Mouse (Mus musculus) erythroblast, embryonic 14.5 days (primary cell): ENCODE data around the gene Tbxas1. TPM values are rescaled to one million over a fixed set of nuclear protein-coding genes. Genes with fewer than 3 reads are reported as not detected.

Source experiments
- H3K27me3 ChIP-seq: 2 replicates; pipeline ENCODE4 v1.6.1; 2012; ENCODE audit warnings: inconsistent platforms; ENCODE audit not compliant: control insufficient read depth
- H3K36me3 ChIP-seq: 2 replicates; pipeline ENCODE4 v1.6.1; 2012; ENCODE audit warnings: mild to moderate bottlenecking, inconsistent platforms; ENCODE audit not compliant: control insufficient read depth
- H3K4me1 ChIP-seq: 2 replicates; pipeline ENCODE4 v1.6.1; 2012; ENCODE audit warnings: inconsistent platforms; ENCODE audit not compliant: control insufficient read depth
- H3K4me3 ChIP-seq: replicated peaks from 2 replicates; pipeline ENCODE3; 2012; ENCODE audit warnings: moderate library complexity, mild to moderate bottlenecking, inconsistent platforms
- H3K9me3 ChIP-seq: 2 replicates; pipeline ENCODE4 v1.6.1; 2012; ENCODE audit warnings: low read length, inconsistent platforms, mixed read lengths; ENCODE audit not compliant: control insufficient read depth
- GATA1 ChIP-seq: IDR thresholded peaks from 2 replicates; pipeline ENCODE4 v1.6.1; 2012; ENCODE audit warnings: low read length, inconsistent platforms, mixed read lengths
- TAL1 ChIP-seq: IDR thresholded peaks from 3 replicates; pipeline ENCODE4 v1.6.1; 2012; ENCODE audit warnings: low read length, inconsistent platforms, mixed read lengths
- polyA plus RNA-seq: library from polyadenylated mRNA; stranded (reverse); fragments of >175 nt; gene quantifications from 2 replicates; pipeline ENCODE4 v1.2.3, GENCODE M21; 2012

Tbxas1 gene
- polyA plus RNA-seq, 1 experiment, result 0.19 TPM

DNA sequence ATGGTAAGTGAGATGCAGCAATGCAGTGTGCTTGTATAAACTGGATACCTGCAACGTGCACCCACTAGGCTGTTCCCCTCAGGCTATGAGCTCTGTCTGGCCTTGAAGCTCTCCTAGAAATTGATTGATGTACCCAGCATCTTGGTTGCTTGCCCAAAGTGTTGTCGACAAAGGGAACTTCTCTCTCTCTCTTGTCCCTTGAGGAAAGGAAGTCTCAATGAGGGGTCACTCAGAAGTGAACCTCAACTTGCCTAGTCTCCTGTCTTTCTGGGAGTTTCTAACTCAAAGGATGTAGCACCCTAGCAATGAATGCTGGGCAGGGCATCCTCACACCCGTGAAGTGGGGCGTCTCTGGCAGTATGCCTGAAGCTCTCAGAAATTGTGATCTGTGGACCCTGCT is 161.0 kb downstream of the Tbxas1 start:
- Histone ChIP-seq H3K36me3 (no peaks in the 10 kb centered on the region), H3K27me3 (peaks cover 6% of the 10 kb centered on the region; the same call in 1 of the 2 replicates), H3K9me3 (no peaks in the 10 kb centered on the region), H3K4me3 (no peak overlapping the region), H3K4me1 (no peaks in the 10 kb centered on the region)
- no peak for TF ChIP-seq TAL1
- no peak for TF ChIP-seq GATA1

DNA sequence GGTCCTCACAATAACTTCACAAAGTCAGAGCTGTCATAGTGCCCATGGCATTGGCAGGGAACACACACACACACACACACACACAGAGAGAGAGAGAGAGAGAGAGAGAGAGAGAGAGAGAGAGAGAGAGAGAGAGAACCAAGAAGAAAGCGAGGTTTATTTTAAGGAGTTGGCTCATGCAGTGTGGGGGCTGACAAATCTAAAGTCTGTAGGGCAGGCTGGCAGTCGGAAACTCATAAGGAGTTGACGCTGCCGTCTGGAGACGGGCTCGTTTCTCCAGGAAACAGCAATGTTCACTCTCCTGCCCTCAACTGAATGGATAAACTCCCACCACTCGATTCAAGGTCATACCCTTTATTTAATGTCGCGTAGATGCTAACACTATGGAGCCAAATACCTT is 165.2 kb downstream of the Tbxas1 start:
- H3K9me3 ChIP-seq, result no peaks in the 10 kb centered on the region
- no peak overlapping the region for H3K4me3 ChIP-seq
- no peaks in the 10 kb centered on the region for H3K36me3 ChIP-seq
- no peaks in the 10 kb centered on the region for H3K4me1 ChIP-seq
- H3K27me3 ChIP-seq, result peaks cover 6% of the 10 kb centered on the region; the same call in 1 of the 2 replicates
- no peak for TF ChIP-seq TAL1
- no peak for TF ChIP-seq GATA1

DNA sequence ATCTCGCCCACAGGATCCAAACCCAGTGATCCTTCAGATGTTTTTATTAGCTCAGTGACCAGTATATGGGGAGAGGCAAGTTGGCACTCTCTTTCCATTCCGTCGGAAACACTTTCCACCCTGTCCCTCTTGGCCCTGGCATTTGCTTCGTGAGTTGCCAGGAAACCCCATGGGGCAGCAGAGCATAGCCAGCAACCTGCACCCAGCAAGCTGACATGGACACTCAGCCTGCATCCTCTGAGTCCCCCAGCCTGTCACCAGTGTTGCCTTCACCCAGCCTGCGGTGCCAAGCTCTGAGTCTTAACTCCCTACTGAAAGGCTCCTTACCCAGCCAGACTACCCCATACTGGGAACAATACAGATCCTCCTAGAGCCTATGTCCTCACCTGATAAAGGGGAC is 173.9 kb downstream of the Tbxas1 start:
- Histone ChIP-seq H3K4me1 (no peaks in the 10 kb centered on the region), H3K27me3 (peaks cover 6% of the 10 kb centered on the region)

DNA sequence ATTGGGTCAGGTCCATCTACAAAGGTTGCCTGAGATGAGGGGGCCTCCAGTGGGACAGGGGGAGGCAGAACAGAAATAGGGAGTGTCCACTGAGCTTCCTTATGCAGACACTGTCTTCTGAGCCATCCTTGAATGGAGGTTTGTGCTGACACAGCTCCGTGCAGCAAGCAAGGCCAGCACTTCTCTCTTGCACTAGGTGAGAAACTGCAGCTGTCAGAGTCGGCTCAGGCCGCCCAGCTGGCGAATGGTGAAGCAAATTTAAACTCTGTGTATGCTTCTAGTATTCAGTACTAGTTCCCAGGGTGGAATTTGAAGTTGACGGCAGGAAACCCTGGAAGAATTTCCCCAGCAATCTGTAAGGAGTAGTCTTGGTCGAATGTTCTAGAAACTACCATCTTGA is 175.6 kb downstream of the Tbxas1 start:
- H3K36me3 ChIP-seq, result no peaks in the 10 kb centered on the region
- H3K9me3 ChIP-seq, result no peaks in the 10 kb centered on the region
- H3K27me3 ChIP-seq, result peaks cover 6% of the 10 kb centered on the region
- H3K4me1 ChIP-seq, result no peaks in the 10 kb centered on the region; the same call in 1 of the 2 replicates
- no peak overlapping the region for H3K4me3 ChIP-seq
- TF ChIP-seq GATA1 (no peak), TAL1 (no peak)

More for the DNA sequence above, 173.9 kb downstream of the Tbxas1 start:
- TF ChIP-seq GATA1 (no peak), TAL1 (no peak)
- Histone ChIP-seq H3K36me3 (no peaks in the 10 kb centered on the region), H3K4me3 (no peak overlapping the region), H3K9me3 (no peaks in the 10 kb centered on the region)

DNA sequence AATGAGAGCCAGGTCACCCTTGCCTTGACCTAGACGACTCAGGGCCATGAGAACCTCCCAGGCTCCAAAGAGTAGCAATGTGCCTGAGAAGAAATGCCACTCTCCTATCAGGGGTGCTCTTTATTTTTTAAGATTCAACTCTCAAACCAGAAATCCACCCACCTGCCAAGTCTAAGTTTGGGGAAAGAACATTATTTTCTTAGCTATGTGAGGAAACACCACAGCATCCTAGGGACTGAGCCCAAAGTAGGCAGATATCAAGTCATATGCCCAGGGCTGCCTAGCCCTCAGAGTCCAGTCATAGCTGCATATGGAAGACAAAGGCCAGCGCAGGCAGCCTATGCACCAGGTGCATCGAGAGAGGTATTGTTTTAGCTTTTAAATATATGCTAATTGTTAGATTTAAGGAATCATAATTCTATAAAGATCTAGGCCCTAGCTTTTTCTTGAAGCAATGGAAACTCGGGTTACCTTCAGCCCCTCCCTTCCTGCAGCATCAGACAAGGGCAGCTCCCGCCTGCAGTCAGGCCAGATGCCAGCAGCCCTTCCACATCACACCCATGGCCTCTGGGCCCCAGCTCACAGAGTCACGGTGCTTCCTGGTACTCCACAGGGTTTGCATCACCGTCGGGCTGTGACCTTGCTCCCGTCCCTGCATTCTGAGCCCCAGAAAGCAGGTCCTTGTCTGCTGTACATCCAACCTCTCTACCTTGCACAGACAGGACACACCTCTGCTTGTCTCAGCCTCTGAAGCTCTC is 176.8 kb downstream of the Tbxas1 start:
- no peak for TF ChIP-seq TAL1
- no peak for TF ChIP-seq GATA1
- Histone ChIP-seq H3K27me3 (peaks cover 6% of the 10 kb centered on the region), H3K9me3 (no peaks in the 10 kb centered on the region), H3K4me3 (no peak overlapping the region), H3K36me3 (no peaks in the 10 kb centered on the region), H3K4me1 (no peaks in the 10 kb centered on the region; the same call in 1 of the 2 replicates)

DNA sequence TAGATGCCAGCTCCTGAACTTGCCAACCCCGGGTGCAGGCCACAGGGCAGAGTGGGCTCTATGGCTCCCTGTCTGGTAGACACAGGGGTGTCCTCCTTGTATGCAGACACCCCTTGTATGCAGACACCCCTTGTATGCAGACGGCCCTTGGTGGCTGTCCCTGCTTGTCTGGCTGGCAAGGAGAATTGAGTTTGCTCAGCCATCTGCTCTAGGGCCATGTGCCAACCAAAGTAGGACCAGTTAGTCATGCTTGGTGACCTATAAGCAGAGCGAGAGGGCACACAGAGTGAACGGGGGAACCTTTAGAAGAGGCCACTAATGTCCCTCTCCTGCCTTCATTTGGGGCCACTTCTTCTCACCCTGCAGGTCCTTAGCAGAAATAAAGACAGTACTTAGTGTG is 177.4 kb downstream of the Tbxas1 start:
- Histone ChIP-seq H3K4me3 (no peak overlapping the region), H3K9me3 (no peaks in the 10 kb centered on the region), H3K27me3 (peaks cover 6% of the 10 kb centered on the region), H3K4me1 (no peaks in the 10 kb centered on the region; the same call in 1 of the 2 replicates), H3K36me3 (no peaks in the 10 kb centered on the region)
- TF ChIP-seq GATA1, result no peak
- no peak for TF ChIP-seq TAL1

DNA sequence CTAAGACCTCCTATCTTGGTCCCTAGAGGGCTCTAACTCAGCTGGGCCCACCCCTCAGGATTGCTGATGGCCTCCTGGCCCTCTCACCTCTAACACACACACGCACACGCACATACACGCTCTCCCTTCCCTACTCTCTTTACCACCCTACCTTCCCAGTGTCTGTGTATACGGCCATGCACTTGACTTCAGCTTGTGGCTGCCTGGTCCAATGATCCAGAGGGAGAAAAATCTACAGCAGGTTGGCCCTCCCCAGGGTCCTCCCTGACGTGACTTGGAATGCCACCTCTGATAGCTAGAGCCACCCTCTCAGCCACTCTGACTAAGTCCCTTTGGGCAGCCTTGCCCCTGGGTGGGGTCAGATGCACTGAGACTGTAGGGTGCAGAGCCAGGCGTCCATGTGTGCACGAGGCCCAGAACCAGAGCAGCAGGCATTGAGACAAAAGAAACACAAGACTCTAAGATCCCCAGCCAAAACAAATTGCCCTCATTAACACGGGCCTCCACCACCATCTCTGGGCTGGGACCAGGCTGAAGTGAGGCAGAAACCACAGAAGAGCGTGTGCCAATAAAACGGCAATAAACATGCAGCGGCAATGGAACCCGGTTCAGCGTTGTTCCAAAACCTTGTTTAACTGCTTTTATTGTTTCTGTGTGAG is 179.1 kb downstream of the Tbxas1 start:
- H3K27me3 ChIP-seq, result peaks cover under 1% of the 10 kb centered on the region; the same call in 1 of the 2 replicates
- no peaks in the 10 kb centered on the region for H3K36me3 ChIP-seq
- H3K4me1 ChIP-seq, result peaks cover 2% of the 10 kb centered on the region
- TF ChIP-seq TAL1 (no peak), GATA1 (no peak)
- no peak overlapping the region for H3K4me3 ChIP-seq
- H3K9me3 ChIP-seq, result no peaks in the 10 kb centered on the region

DNA sequence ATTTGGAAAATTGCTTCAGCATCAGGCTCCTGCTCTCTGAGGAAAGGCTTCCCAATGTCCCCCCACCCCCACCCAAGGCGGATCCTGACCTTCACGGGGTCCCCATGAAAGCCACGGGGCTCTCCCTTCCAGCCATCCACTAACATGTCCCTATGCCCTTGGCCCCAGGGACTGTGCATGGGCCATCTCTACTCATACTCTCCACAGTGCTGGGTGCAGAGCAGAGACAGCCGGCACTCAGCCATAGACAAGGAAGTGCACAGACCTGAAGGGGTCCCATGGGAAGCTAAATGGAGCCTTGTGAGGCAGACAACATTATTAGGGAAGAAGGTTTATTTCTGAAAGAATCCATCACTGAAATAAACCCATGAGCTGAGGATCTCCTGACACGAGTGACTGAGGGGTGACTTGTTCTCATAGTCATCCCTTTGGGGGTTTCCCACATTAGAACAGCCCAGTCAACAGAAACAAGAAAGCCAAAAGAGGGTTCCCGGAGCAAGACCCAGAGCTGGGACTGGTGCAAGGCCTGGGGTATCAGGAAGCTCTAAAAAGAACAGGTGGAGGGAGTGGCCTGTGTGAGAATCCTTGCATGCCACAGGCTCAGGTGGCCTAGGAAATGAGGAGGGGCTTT is 179.8 kb downstream of the Tbxas1 start:
- TF ChIP-seq TAL1 (no peak), GATA1 (no peak)
- Histone ChIP-seq H3K9me3 (no peaks in the 10 kb centered on the region), H3K4me1 (peaks cover 9% of the 10 kb centered on the region), H3K36me3 (no peaks in the 10 kb centered on the region), H3K27me3 (no peaks in the 10 kb centered on the region), H3K4me3 (no peak overlapping the region)

DNA sequence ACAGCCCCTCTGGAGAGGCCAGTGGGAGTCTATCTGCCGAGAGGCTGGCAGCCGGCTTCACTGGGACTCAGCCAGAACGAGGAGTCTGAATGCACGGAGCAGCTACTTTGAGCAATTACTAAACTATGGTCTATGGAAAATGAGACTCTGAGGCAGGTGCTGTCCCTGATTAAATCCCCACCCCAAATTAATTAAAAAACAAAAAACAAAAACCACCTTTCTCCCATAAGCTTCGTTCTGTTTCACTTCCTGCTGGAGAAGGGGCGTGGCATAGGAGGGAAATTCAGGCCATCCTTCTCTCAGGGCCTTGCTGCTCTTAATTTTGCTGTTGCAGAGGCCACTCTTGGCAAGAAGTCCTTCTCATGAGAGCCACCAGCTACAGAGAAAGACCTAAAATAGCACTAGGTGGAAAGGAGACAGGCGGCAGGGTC is 180.6 kb downstream of the Tbxas1 start:
- H3K4me3 ChIP-seq, result no peak overlapping the region
- no peaks in the 10 kb centered on the region for H3K36me3 ChIP-seq
- H3K4me1 ChIP-seq, result peaks cover 10% of the 10 kb centered on the region
- TF ChIP-seq TAL1, result no peak
- no peak for TF ChIP-seq GATA1
- no peaks in the 10 kb centered on the region for H3K9me3 ChIP-seq
- H3K27me3 ChIP-seq, result no peaks in the 10 kb centered on the region
